19 mouse cellular contexts compared by ENCODE assay signal in genomic region chr11:51706451-51706850, GRCm38 (mm10).
"Had no signal": no experiment of that assay in that cellular context is flagged by ENCODE, and none has a peak within 500 bp of the region (broad histone marks: within the 10 kb centered on the region; RNA-seq: fewer than 3 reads in every experiment).

No protein-coding gene starts in this region.

- H3K27ac ChIP-seq: heart, adult 2 months; hindbrain, embryonic 10.5 days; hindbrain, embryonic 12.5 days; hindbrain, embryonic 14.5 days; intestine, embryonic 15.5 days; left cerebral cortex, adult 2 months; limb, embryonic 13.5 days; limb, embryonic 15.5 days; liver, embryonic 12.5 days; liver, embryonic 14.5 days had no signal

- H3K9me3 ChIP-seq: heart, embryonic 12.5 days; hindbrain, embryonic 10.5 days; hindbrain, embryonic 12.5 days; intestine, embryonic 15.5 days; limb, embryonic 13.5 days; limb, embryonic 15.5 days; liver, embryonic 12.5 days had no signal

- H3K4me1 ChIP-seq: heart, embryonic 12.5 days; hindbrain, embryonic 12.5 days; intestine, embryonic 15.5 days; limb, embryonic 13.5 days; limb, embryonic 15.5 days; liver, embryonic 12.5 days had no signal

- H3K27me3 ChIP-seq: heart, embryonic 12.5 days; hindbrain, embryonic 12.5 days; intestine, embryonic 15.5 days; limb, embryonic 13.5 days; limb, embryonic 15.5 days; liver, embryonic 12.5 days had no signal

- H3K9ac ChIP-seq: heart, embryonic 12.5 days; hindbrain, embryonic 12.5 days; hindbrain, embryonic 14.5 days; intestine, embryonic 15.5 days; limb, embryonic 13.5 days; limb, embryonic 15.5 days; liver, embryonic 12.5 days; liver, embryonic 14.5 days had no signal

- DNase-seq: gastrocnemius, postnatal 14 days; heart, adult 2 months; heart, postnatal 10 days; heart, postnatal 4 days; kidney, adult 18-20 months; kidney, adult 8-10 months; kidney, postnatal 14 days; kidney, postnatal 36 days; left cerebral cortex, postnatal 4 days had no signal

- H3K4me3 ChIP-seq: heart, adult 2 months; heart, embryonic 12.5 days; hindbrain, embryonic 10.5 days; hindbrain, embryonic 12.5 days; intestine, embryonic 15.5 days; left cerebral cortex, adult 2 months; limb, embryonic 13.5 days; limb, embryonic 15.5 days; liver, embryonic 12.5 days had no signal
